Mouse (Mus musculus) mesoderm, embryonic 11.5 days (tissue): ENCODE data around the gene Slc25a10.

Source experiments
- DNase-seq: peaks from one replicate; pipeline ENCODE4 v3.0.0-alpha.2; 2012; ENCODE audit warnings: low read depth, low spot score

The Slc25a10 gene

GRCm38 (mm10) chr11:120484265-120484981 is 7.2 kb upstream of the Slc25a10 start, which contains the start of gene Mrpl12:
Mrpl12 (plus strand) TSS chr11:120484613.
- DNase-seq = peak; percentile 94

DNA sequence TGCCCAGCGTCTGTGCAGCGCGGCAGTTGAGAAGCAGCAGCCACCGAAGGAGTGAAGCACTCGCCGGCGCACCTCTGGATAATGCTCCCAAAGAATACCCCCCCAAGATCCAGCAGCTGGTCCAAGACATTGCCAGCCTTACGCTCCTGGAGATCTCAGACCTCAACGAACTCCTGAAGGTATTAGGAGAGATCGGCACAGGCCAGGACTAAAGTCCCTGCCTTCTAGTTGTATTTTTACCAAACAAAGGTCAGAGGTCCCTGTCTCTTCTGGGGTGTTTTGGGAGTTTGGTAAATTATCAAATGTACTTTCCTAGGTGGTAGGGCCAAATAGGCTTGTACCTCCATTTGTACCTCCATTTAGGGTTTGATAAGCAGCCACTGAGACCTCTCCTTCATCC is 6.4 kb upstream of the Slc25a10 start:
- DNase-seq = no peak

GRCm38 (mm10) chr11:120488516-120488915 is 3.1 kb upstream of the Slc25a10 start:
- no peak for DNase-seq

GRCm38 (mm10) chr11:120489054-120489761 is 2.4 kb upstream of the Slc25a10 start:
- peak; percentile 89 for DNase-seq

GRCm38 (mm10) chr11:120490291-120491046 is 1.2 kb upstream of the Slc25a10 start:
- no peak for DNase-seq

DNA sequence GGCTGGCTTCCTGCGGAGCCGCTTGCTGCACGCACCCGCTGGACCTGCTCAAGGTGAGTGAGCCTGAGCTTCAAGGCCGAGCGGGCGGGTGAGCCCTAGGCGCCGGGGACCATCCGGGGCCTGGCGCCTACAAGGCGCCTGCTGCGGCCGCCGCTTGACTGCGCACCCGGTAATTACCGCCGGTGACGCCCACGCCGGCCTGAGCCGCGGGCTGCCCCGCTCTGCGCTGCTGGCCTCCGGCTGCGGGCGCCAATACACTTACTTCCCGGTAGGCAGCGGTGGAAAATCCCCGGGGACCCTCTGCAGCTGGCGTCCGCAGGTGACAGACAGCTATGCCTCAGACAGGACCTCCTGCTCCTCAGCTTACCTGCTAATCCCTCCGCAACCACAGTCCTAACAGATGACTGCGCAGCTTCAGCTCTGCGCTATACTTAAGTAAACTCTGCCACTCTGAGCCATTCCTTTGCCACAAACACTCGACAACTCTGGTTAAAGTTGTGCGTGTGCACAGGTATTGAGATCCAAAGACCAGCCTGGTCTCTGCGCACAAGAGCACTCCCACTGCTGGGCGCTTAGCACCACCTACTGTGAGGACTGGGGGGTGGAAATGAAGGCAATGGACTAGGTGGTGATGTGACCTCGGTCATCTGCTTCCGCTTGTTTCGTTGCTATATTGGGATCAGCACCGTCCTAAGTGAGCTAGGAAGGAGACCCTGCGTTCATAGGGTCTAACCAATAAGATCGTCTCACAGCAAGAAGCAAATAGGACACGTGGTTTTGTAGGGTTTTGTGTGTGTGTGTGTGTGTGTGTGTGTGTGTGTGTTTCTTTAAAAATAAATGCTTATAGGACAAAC is 611 bp downstream of the Slc25a10 start:
- DNase-seq = peak; percentile 63

DNA sequence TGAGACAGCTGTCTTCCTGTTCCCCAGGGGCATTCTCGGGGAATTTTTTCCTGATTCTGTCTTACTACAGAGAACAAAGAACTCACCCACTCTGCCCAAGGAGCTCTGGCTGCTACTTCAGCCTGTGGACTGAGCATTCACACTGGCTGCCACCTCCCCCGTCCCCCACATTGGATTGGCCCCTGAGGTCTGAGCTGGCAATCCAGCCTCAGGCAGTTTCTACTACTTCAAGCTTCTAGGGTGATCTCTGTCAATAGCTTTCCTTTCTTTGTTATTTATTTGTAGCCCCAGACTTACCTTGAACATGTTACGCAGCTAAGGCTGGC is 1.2 kb downstream of the Slc25a10 start:
- peak; percentile 49 for DNase-seq

GRCm38 (mm10) chr11:120493351-120493750 is 1.7 kb downstream of the Slc25a10 start:
- no peak for DNase-seq

DNA sequence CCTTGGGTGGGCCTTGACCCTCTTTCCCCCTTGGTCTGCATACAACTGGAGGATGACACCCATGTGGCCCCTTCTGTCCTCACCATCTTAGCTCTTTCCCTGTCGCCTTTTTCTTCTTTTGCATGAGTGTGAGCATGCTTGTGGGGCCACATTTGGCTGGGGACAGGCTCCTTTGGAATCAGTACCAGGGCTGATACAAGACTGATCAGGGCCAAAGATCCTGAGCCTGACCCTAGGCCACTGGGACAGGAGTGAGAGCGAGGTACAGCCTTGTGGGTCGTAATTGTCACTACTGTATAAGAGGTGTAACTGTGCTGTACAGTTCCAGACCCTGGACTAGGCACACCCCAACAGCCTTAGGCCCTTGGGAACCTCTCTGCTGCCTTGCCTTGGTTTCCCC is 2.3 kb downstream of the Slc25a10 start:
- DNase-seq = no peak

GRCm38 (mm10) chr11:120497436-120497835 is 5.8 kb downstream of the Slc25a10 start:
- no peak for DNase-seq

DNA sequence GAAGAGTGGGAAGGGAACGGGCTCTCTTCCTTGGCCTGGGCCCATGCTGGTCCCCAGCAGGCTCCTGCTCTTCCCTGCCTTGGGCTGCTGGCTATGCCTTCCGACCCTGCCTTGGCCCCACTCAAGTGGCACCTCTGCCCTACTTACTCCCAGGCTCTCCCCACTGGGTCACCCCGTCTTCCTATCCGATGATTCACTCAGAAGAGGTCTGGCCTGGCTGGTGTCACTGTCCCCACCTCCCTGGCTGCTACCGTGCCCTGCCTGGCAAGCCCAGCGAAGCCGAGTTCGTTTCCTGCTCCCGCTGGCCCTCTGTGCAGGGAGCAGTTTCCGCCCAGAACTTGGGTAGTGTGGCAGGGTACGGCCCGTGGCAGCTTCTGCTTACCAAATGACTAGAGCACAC is 6.6 kb downstream of the Slc25a10 start:
- no peak for DNase-seq

GRCm38 (mm10) chr11:120498891-120499290 is 7.3 kb downstream of the Slc25a10 start:
- no peak for DNase-seq

DNA sequence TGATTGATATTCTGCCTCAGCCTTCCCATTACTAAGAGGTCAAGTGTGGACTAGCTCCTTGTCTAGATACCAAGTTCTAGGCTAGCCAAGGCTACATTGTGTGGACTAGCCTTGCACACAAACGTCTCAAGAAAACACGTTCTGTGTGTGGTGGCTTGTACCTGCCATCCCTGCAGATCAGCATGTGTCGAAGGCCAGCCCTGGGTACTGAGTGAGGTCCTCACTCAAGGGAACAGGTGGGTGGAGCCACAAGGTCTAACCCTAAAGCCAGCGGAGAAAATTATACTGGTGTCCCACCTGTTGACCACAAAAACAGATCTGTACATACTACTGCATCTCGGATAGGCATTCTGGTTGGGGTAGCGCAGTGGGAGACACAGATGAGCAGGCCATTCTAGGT is 8.3 kb downstream of the Slc25a10 start:
- no peak for DNase-seq

DNA sequence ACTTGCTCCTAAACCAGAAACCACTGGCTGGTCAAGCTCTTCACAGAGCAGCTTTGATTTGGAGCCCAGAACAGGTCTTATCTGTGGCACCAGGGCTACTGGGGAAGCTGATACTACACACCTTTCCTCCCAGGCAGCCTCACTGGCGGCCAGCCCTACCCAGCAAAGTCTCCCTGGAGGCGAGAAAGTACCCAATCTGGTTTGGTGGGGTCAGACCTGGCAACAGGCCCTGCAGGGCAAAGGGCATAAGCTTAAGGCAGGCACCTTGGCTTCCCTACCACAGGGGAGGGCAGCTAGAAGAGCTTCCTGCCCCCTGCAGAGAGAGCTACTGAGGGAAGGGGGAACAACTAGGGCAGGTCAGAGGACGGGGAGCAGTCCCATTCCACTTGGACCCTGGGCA is 8.7 kb downstream of the Slc25a10 start:
- DNase-seq = no peak

GRCm38 (mm10) chr11:120501018-120501417 is 9.4 kb downstream of the Slc25a10 start:
- no peak for DNase-seq

DNA sequence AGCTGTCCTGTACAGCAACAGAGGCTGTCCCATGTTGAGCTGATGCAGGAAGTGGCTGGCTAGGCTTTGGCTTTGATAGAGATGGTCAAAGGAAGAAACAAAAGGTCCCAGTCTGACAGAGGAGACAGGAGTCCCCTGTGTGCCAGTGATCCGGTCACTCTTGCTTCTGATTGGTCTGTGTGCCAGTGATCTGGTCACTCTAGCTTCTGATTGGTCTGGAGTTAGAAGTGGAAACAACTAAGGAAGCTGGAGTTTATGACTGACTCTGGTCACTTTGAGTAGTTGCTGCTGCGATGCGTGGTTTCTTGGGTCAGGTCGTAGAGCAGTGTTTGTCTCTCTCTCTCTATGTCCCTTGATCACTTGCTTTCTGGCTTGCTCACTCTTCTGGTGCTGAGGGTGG is 10.1 kb downstream of the Slc25a10 start:
- no peak for DNase-seq

DNA sequence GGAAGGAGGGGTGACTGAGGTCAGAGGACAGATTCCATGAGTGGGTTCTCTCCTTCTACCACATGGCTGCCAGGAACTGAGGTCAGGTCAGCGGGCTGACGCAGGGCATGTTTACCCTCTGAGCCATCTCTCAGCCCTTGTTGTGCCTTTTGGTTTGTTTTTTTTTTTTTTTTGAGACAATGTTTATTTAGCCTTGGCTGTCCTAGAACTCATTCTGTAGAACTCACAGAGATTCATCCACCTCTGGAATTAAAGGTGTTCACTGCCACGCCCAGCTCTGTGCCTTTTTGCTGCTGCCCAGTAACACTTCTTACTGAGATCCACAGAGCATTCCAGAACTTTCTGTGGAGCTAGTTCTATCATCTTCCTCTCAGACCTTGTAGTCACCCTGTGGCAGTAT is 14.0 kb downstream of the Slc25a10 start:
- DNase-seq = no peak

GRCm38 (mm10) chr11:120506899-120507298 is 15.3 kb downstream of the Slc25a10 start:
- no peak for DNase-seq

- DNase-seq = no peak
Observed at GRCm38 (mm10) chr11:120507611-120508289, 16.1 kb downstream of the Slc25a10 start.

DNA sequence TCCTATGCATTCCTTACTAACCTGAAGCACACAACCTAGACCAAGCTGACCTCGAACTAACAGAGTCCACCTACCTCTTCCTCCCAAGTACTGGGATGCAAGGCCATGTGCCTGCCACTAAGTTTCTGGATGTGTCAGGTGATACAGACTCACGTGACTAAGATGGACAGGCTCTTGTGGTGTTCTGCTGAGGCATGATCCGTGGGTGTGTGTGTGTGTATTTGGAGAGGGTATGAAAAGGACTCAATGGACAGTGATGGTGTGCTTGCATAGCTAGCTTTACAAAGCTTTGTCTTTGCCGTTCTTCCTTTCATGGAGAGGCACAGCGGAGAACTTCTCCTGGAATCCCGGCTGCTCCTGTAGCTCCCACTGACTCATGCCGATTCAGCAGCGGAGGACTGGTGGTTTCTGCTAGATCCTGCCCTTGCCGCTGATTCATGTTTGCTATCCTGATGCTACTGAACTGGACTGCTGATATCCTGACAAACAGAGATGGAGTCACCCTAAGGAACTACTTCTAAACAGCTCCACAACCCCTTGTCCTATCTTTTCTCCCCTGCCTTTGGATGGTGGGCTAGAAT is 16.7 kb downstream of the Slc25a10 start:
- no peak for DNase-seq

- DNase-seq = no peak
Observed at GRCm38 (mm10) chr11:120509940-120510339, 18.3 kb downstream of the Slc25a10 start.
